In the genomic region with DNA sequence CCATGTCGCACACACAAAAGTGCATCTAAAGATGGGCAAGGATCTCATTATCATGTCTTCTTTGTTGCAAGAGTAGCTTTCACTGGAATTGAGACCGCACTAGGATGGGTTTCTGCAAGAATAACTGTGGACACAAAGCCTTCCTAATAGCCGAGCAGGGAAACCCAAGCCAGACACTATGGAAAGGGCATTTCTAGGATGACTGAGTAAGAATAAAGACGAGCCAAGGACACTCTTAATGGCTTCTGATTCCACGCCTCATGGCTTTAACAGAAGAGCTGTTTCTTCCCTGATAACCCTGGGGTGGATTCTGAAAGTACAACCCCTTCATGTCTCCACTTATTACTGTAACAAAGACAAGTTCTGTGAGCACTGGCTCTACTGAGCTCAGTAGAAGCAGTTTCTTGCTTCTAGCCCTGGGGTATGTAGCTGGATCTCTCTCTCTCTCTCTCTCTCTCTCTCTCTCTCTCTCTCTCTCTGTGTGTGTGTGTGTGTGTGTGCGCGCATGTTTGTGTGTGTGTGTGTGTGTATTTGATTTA, we compare ENCODE assay signal across 33 mouse cellular contexts. TPM values are rescaled to one million over a fixed set of nuclear protein-coding genes. Genes with fewer than 3 reads are reported as not detected.
A peak's percentile ranks its signal among the peaks of the same experiment; 100 is the strongest.
DNase-seq lines count a peak whose midpoint lies in the region; ATAC-seq and TF ChIP-seq lines count a peak whose summit lies in the region.
"Had no signal": no experiment of that assay in that cellular context is flagged by ENCODE, and none has a peak within 500 bp of the region (broad histone marks: within the 10 kb centered on the region; RNA-seq: fewer than 3 reads in every experiment).

No protein-coding gene starts in this region.

- no peak overlapping the region for H3K9ac ChIP-seq in forebrain, embryonic 14.5 days (ENCODE audit: low read length)
- no peak overlapping the region for H3K9ac ChIP-seq in midbrain, embryonic 11.5 days (ENCODE audit: low read length)
- no peak overlapping the region for H3K9ac ChIP-seq in midbrain, embryonic 16.5 days (ENCODE audit: low read depth, low read length)
- H3K9ac ChIP-seq: embryonic facial prominence, embryonic 13.5 days; forebrain, embryonic 12.5 days; hindbrain, embryonic 15.5 days; intestine, embryonic 15.5 days; limb, embryonic 13.5 days had no signal

- 0 out of 2 replicates have a peak, but pooled peaks cover 5% of the 10 kb centered on the region for H3K9me3 ChIP-seq in forebrain, embryonic 10.5 days
- no peaks in the 10 kb centered on the region for H3K9me3 ChIP-seq in forebrain, embryonic 14.5 days (replicated peaks; ENCODE audit: control insufficient read depth, low read length)
- no peaks in the 10 kb centered on the region for H3K9me3 ChIP-seq in midbrain, embryonic 11.5 days (ENCODE audit: control insufficient read depth, low read length)
- H3K9me3 ChIP-seq in midbrain, embryonic 16.5 days (replicated peaks; ENCODE audit: control insufficient read depth, low read length, poor library complexity, severe bottlenecking), result no peaks in the 10 kb centered on the region
- H3K9me3 ChIP-seq: forebrain, embryonic 12.5 days; hindbrain, embryonic 15.5 days; intestine, embryonic 15.5 days had no signal

- no peaks in the 10 kb centered on the region for H3K36me3 ChIP-seq in forebrain, embryonic 10.5 days (replicated peaks)
- no peaks in the 10 kb centered on the region for H3K36me3 ChIP-seq in forebrain, embryonic 14.5 days (ENCODE audit: control insufficient read depth, insufficient read depth, low read length)
- H3K36me3 ChIP-seq in midbrain, embryonic 11.5 days (ENCODE audit: control insufficient read depth, insufficient read depth, low read length), result no peaks in the 10 kb centered on the region
- H3K36me3 ChIP-seq in midbrain, embryonic 16.5 days (ENCODE audit: control insufficient read depth, insufficient read depth, low read length), result no peaks in the 10 kb centered on the region
- H3K36me3 ChIP-seq: embryonic facial prominence, embryonic 13.5 days; forebrain, embryonic 12.5 days; hindbrain, embryonic 15.5 days; intestine, embryonic 15.5 days; limb, embryonic 13.5 days had no signal

- H3K4me2 ChIP-seq in forebrain, embryonic 14.5 days (ENCODE audit: low read length), result no peak overlapping the region
- no peak overlapping the region for H3K4me2 ChIP-seq in midbrain, embryonic 11.5 days
- H3K4me2 ChIP-seq in midbrain, embryonic 16.5 days (ENCODE audit: low read length), result no peak overlapping the region
- H3K4me2 ChIP-seq: embryonic facial prominence, embryonic 13.5 days; forebrain, embryonic 12.5 days; hindbrain, embryonic 15.5 days; intestine, embryonic 15.5 days; limb, embryonic 13.5 days; liver, embryonic 11.5 days had no signal

- H3K27ac ChIP-seq in forebrain, embryonic 10.5 days, result 0 out of 2 replicates have a peak overlapping the region, but pooled peaks have one; percentile 25
- H3K27ac ChIP-seq in forebrain, embryonic 14.5 days (ENCODE audit: low read depth, low read length), result no peak overlapping the region
- peak overlapping the region; percentile 0; the same call in 1 of the 2 replicates for H3K27ac ChIP-seq in midbrain, embryonic 11.5 days (ENCODE audit: low read depth, low read length)
- H3K27ac ChIP-seq in midbrain, embryonic 16.5 days (ENCODE audit: low read length), result no peak overlapping the region
- H3K27ac ChIP-seq: embryonic facial prominence, embryonic 13.5 days; forebrain, embryonic 12.5 days; hindbrain, embryonic 15.5 days; intestine, embryonic 15.5 days; layer of hippocampus, adult 2 months; limb, embryonic 13.5 days; macrophage; stomach, postnatal 0 days had no signal

- no peak overlapping the region for H3K4me3 ChIP-seq in forebrain, embryonic 10.5 days
- no peak overlapping the region for H3K4me3 ChIP-seq in forebrain, embryonic 14.5 days (ENCODE audit: low read depth, low read length)
- H3K4me3 ChIP-seq in midbrain, embryonic 11.5 days (ENCODE audit: low read depth, low read length), result no peak overlapping the region
- H3K4me3 ChIP-seq in midbrain, embryonic 16.5 days (ENCODE audit: low read depth, low read length), result no peak overlapping the region
- H3K4me3 ChIP-seq: embryonic facial prominence, embryonic 13.5 days; erythroblast, embryonic 14.5 days; forebrain, embryonic 12.5 days; hindbrain, embryonic 15.5 days; intestine, embryonic 15.5 days; layer of hippocampus, adult 2 months; limb, embryonic 13.5 days had no signal

- peaks cover 21% of the 10 kb centered on the region for H3K4me1 ChIP-seq in forebrain, embryonic 10.5 days
- no peaks in the 10 kb centered on the region for H3K4me1 ChIP-seq in forebrain, embryonic 14.5 days (ENCODE audit: control insufficient read depth, insufficient read depth, low read length)
- H3K4me1 ChIP-seq in midbrain, embryonic 11.5 days (ENCODE audit: control insufficient read depth, insufficient read depth, low read length), result no peaks in the 10 kb centered on the region
- no peaks in the 10 kb centered on the region for H3K4me1 ChIP-seq in midbrain, embryonic 16.5 days (ENCODE audit: control insufficient read depth, insufficient read depth, low read length)
- H3K4me1 ChIP-seq: hindbrain, embryonic 15.5 days; intestine, embryonic 15.5 days had no signal

- ATAC-seq in forebrain, embryonic 14.5 days, result no peak
- ATAC-seq in midbrain, embryonic 11.5 days (ENCODE audit: low FRiP score), result 0 out of 2 replicates have a peak, but pooled peaks have one; percentile 24
- ATAC-seq in midbrain, embryonic 16.5 days, result no peak
- ATAC-seq: intestine, embryonic 15.5 days had no signal

- no peaks in the 10 kb centered on the region for H3K27me3 ChIP-seq in forebrain, embryonic 10.5 days (ENCODE audit: poor library complexity, severe bottlenecking)
- H3K27me3 ChIP-seq in forebrain, embryonic 14.5 days (replicated peaks; ENCODE audit: control insufficient read depth, insufficient read depth, low read length), result no peaks in the 10 kb centered on the region
- H3K27me3 ChIP-seq in midbrain, embryonic 11.5 days (ENCODE audit: control insufficient read depth, insufficient read depth, low read length), result no peaks in the 10 kb centered on the region
- no peaks in the 10 kb centered on the region for H3K27me3 ChIP-seq in midbrain, embryonic 16.5 days (ENCODE audit: control insufficient read depth, insufficient read depth, low read depth, low read length)
- H3K27me3 ChIP-seq: embryonic facial prominence, embryonic 13.5 days; forebrain, embryonic 12.5 days; hindbrain, embryonic 15.5 days; intestine, embryonic 15.5 days; limb, embryonic 13.5 days had no signal

- no peak for TF ChIP-seq POLR2A in brain, embryonic 14.5 days (IDR thresholded peaks at IDR 0.05; ENCODE audit: borderline replicate concordance, extremely low read depth, insufficient read depth, insufficient read length, poor library complexity, severe bottlenecking)

- DNase-seq in forebrain, embryonic 10.5 days (ENCODE audit: extremely low spot score, low spot score), result no peak
- DNase-seq in forebrain, embryonic 14.5 days (ENCODE audit: low spot score), result no peak
- DNase-seq in midbrain, embryonic 11.5 days (ENCODE audit: low spot score, missing footprints), result no peak
- peak; percentile 39 for DNase-seq in brain, embryonic 14.5 days (ENCODE audit: low read depth)
- peak; percentile 74 for DNase-seq in retina, embryonic 14.5 days (ENCODE audit: low spot score)
- DNase-seq in T-cell, adult 2 months (ENCODE audit: low spot score), result no peak
- no peak for DNase-seq in gastrocnemius, adult 18-20 months (ENCODE audit: low spot score)
- DNase-seq: adrenal gland, postnatal 25 days; cerebellum, adult 18-20 months; cerebellum, postnatal 10 days; gastrocnemius, postnatal 14 days; heart, postnatal 14 days; kidney, adult 2 months; kidney, postnatal 36 days; right cerebral cortex, adult 18-20 months; right cerebral cortex, postnatal 4 days; thymus, adult 18-20 months; thymus, postnatal 25 days had no signal

- 51% methylated on average over 7 of the region's 7 CpGs for WGBS in forebrain, embryonic 10.5 days
- WGBS in forebrain, embryonic 14.5 days, result 49% methylated on average over 7 of the region's 7 CpGs
- 45% methylated on average over 7 of the region's 7 CpGs for WGBS in midbrain, embryonic 11.5 days
- 47% methylated on average over 7 of the region's 7 CpGs for WGBS in midbrain, embryonic 16.5 days

- no peak for TF ChIP-seq CTCF in brain, embryonic 14.5 days (IDR thresholded peaks at IDR 0.05; ENCODE audit: borderline replicate concordance, extremely low read depth, insufficient read depth, insufficient read length)

RNA-seq across cellular contexts. Expression of a gene that starts 43.7 kb away (rescaled TPM):
- polyA plus RNA-seq in forebrain, embryonic 10.5 days (2016; fragmentation: Nextera tagmentation; extraction: Ambion mirVana), result 6.0 and 7.6 TPM in 2 replicates
- 10.0 and 11.8 TPM in 2 replicates for polyA plus RNA-seq in forebrain, embryonic 14.5 days (2014; fragmentation: Nextera tagmentation; extraction: Ambion mirVana)
- 9.3 and 10.3 TPM in 2 replicates for polyA plus RNA-seq in midbrain, embryonic 11.5 days (2014; fragmentation: Nextera tagmentation; extraction: Ambion mirVana)
- polyA plus RNA-seq in midbrain, embryonic 16.5 days (2015; fragmentation: Nextera tagmentation; extraction: Ambion mirVana), result 5.9 and 6.8 TPM in 2 replicates
- 13.9 and 20.9 TPM in 2 replicates for polyA plus RNA-seq in brain, embryonic 14.5 days (2012; rRNA removed)
- 1 to 10 TPM; 1.4 to 1.9 TPM for total RNA-seq in gastrocnemius, adult 18-20 months (2021)
- total RNA-seq: granulocyte monocyte progenitor cell, adult 5-6 weeks; megakaryocyte-erythroid progenitor cell, adult 5-6 weeks; MEL; monocyte, adult 5-6 weeks had no signal
- polyA plus RNA-seq: erythroblast, embryonic 14.5 days had no signal

Comparison
In these comparisons a context has a peak if more than half of its experiments do, and no peak if none do; other contexts are left out.
1. H3K27ac ChIP-seq: peak in forebrain, embryonic 10.5 days (single experiment) and midbrain, embryonic 11.5 days (single experiment); none in forebrain, embryonic 14.5 days (single experiment) and midbrain, embryonic 16.5 days (single experiment).
2. DNase-seq: peak in brain, embryonic 14.5 days (single experiment) and retina, embryonic 14.5 days (single experiment); none in forebrain, embryonic 10.5 days (single experiment), forebrain, embryonic 14.5 days (single experiment), midbrain, embryonic 11.5 days (single experiment), T-cell, adult 2 months (single experiment) and gastrocnemius, adult 18-20 months (single experiment).